Mouse (Mus musculus) MN1 (cell line): ENCODE measurements at regions not wholly inside any gene's neighbourhood (a gene's known extent, or its start where the extent isn't known, plus 50 kb on each side); places are given as distances from the start of the nearest gene placed in this dataset.

ENCODE experiments used
- DNase-seq: peaks from one replicate; pipeline ENCODE4 v3.0.0-alpha.2; 2016; ENCODE audit warnings: low spot score

DNA sequence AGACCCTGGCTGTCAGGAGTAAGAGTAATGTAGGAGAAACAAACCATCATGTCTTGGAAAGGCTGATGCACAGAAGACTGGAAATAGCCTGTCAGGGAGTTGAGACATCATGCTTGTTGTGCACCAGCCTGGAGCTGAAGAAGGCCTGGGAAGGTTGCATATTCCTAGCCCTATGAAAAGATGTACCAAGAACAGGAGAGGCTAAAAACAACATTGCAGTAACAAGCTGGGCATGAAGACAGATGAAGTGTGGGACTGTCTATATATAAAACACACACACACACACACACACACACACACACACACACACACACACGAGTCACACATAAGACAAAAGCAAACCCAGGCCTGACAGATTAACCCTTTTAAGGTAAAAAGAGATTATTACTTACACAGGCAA lies 185.1 kb upstream of the Tmem72 start:
- no peak for DNase-seq

DNA sequence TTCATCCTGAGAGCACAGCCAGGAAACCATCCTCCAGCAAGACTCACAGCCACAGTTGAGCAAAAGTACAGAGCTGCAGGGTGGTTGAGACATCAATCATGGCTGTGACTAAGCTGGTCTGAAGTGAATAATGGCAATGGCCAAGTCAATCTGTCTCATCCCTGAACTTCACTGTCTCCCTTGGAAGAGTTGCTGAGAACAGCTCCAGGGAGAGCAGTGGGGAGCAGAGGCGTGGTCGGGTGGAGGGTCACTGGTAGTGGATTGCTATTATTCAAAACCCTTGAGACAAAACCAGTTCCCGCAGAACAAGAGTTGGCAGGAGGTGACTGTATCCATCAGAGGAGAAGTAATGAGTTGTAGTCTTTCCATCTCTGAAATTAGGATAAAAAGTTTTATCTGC lies 185.7 kb upstream of the Tmem72 start:
- no peak for DNase-seq

DNA sequence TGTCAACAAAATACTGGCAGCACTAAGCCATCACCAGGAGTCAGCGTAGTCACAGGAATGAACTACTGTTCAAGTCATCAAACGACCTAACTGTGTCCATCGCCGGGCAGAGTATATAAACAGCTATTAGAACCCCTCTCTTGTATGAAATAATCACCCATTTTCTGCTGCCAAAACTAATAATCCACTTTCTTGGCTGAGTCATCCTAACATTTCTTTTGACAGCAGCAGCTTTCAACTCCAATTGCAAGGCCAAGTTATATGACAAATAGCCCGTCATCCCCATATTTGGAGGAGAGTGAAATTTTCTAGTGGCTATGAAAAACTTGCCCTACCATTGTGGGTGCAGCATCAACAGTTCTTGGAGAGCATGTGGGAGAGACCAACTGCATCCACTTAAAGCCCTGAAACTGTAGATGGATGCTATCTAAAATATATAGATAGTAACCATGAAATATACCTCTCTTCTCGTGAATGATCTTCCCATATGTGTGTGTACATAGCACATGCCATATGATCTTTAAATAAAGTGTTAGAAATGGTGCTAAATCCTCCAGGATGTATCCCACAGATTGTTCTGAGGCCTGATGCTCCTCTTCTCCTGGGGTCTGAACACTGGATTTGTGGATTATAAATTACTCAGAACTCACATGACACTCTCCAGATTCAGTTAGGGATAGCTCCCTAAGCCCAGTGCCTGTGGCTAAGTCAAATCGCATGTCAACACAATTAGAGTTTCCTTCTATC lies 189.9 kb upstream of the Tmem72 start:
- DNase-seq: no peak

DNA sequence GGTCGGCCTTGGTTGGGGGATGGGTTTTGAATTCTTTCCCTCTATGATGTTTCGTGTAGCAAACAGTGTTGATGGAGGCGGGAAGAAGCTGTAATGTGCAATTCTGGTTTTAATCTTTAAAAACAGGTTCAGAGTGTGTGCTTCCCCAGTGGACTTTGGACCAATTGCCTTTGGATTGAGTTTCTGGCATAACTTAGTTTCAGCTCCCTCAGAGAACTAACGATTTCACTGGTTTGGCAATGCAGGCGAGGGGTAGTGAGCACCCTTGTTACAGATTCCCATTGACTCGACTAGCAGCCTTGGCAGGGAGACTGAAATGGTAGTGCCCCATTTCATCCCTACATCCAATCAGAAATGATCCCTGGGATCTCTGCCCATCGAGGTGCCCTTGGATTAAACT lies 193.9 kb upstream of the Tmem72 start:
- DNase-seq: no peak

DNA sequence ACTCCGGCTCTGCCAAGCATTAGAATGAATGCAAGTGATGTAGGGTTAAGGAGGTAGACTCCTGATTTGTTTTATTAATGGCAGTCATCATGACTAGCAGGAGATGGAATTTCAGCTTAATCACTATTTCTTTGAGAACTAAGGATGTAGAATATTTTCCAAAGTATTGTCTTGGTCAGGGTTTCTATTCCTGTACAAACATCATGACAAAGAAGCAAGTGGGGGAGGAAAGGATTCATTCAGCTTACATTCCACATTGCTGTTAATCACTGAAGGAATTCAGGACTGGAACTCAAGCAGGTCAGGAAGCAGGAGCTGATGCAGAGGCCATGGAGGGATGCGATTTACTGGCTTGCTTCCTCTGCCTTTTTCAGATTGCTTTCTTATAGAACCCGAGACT lies 195.4 kb upstream of the Tmem72 start:
- DNase-seq: no peak

DNA sequence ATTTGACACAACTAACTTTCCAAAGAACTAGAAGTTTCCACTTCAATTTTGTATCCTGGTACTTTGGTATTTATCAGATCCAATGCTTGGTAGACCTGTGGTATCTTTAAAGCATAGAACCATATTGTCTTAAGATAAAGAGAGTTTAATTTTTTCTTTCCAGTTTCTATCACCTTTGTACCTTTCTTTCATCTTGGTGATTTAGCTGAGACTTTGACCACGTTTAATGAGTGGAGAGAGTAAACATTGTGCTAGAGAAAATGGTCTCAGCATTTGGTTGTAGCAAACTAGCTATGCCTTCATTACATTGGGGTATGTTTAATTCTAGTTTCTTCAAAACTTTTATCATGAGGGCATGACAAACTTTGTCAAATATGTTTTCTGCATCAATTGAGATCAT lies 197.4 kb upstream of the Tmem72 start:
- no peak for DNase-seq

DNA sequence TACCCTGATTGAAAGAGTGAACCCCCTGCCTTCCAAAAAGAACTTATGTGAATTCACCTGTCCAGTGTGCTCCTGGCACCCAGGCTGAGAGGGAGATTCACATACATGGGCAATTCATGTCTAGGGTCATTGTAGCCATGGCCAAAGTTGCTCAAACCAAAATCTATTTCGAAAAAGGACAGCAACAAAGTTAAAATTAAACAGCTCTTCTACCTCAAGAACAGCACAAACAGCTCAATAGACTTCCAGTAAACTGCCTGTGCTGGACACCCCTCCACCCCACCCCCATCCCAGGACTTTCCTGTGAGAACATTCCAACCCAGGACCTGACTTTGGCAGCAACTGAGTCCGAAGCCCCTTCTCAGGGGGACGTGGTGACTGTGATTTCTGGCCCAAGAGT lies 218.3 kb upstream of the Tmem72 start:
- no peak for DNase-seq

DNA sequence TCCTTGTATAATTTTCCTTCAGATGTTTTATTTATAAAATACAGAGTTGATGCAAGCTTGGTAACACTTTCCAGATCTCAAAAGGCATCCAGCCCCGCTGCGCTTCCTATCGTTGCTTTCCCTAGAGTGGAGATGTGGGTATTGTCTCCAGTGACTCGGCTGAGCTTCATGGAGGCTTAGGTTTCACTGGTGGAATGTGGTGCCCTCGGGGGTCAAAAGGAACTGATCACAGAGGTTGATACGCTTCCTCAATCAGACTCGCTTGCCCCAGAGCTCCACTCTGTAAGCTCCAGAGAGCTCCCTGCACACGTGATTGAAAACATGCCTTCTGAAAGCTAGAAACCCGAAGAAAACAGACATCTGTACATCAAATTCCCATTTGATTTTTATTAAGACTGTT lies 224.9 kb upstream of the Tmem72 start:
- DNase-seq: no peak

DNA sequence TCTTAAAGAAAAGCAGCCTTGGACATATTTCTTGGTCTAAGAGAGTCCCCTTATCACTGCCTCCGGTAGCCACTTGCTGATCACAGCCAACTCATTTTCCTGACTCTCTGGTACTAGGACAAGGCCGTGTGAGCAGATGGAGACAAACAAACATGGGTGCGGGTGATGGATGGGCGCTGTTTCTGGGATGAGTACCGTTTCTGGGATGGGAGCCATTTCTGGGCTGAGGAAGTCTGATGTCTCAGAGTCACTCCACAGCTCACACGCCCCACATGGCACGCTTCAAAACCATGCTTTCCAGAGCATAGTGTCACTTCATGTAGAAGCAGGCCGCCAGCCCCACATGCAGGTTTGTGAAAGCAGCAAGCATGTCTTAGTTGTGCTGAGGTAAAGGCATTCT lies 225.6 kb upstream of the Cxcl12 start:
- DNase-seq: no peak

DNA sequence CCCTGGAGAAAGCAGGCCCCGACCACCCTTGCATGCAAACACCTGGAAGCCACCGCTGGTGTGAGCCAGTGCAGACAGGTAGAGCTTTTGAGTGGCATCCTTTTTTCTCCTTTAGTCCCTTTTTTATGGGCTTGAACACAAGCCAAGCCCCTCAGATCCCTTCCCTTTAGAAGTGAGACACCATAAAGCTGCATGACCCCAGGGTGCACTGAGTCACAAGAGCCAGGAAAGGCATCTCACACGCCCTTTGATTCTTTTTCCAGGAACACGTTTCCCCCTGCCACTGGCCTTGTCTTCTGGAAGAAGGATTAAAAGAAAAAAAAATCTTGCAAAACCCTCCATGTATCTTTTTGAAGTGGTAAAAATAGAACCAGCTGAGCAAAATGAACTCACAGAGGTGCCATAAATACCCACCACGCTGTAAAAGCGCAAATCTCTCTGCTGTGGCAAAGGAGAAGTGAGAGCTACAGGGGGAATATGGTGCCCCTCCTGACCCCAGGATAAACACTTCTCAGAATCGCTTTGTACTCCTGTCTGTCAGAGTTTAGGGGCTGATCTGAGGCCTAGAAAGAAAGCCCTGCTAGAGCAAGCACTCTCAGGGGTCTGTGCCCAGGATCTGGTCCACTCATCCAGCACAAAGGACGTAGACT lies 222.1 kb upstream of the Cxcl12 start:
- no peak for DNase-seq

DNA sequence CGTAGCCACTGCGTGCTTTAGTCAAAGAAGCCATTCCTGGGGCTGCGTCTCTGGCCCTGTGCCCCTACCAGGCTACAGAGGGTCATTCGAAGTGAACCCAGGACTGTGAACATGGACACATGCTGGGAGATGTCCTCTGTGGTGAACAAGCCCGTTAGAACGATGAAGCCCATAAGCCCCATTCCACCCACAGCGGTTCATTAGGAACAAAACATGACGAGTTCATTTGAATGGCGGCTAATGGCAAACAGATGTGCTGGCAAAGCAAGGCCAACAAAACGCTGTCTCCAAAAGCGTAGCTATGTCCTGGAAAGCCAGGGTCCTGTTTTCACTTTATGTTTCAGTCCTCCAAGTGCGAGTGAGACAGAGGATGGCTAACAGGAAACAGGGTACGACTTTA lies 208.7 kb upstream of the Cxcl12 start:
- DNase-seq: no peak

DNA sequence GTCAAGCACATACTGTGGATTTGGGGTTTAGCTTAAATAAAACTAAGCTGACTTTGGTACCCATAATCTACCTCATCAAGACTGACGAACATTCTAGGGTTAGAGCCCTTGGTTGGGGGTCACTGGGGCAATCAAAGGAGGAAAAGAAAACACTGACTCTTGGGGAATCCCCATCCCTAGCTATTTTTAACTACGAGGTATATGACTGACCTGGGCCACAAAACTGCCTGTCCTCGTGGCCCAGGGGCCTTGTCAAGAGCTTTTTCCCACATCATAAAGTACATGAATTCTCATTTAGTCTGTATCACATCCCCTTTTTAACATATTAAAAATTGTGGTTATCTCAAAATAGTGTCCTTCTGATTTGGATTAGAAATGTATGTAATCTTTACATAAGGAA lies 207.7 kb upstream of the Cxcl12 start:
- DNase-seq: no peak

DNA sequence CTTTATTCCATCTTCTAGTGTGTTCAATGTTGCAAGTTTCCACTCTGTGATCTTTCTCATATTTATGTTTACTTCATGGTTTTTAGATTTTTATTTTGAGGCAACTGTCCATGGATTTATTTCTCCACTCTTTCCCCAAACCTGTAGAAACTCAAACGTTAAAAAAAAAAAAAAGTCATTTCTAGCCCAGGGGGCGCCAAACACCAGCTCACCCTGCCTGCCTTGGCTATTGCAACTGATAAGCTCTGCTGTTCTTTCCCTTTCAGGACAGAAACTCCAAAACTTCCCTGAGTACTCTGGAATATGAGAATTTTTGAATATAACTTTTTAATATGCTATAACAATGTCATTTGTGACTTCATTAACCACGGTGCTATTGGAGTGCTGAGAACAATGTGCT lies 201.9 kb upstream of the Cxcl12 start:
- DNase-seq: no peak

DNA sequence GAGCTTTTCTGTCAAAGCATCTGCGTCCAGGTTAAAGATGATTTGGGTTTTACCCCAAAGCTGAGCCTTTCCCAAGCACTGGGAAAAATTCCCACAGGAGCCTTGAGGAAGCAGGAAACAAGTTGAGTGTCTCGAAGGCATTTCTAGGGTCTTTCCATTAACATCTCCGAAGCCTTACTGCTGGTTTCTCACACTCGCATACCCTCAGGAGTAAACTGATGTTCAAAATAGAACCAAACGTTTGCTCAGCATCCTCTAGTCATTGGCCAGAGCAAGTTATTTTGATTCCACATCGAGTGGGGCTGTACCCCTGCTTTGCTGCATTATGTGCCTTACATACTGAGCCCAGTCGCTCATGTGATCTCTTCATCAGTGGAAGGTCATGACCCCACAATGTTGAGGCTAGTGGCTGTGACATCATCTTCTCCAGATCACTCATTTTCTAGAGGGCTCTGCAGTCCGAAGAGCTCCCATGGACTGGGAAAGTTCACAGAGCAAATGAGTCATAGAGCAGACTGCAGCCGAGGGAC lies 198.9 kb upstream of the Cxcl12 start:
- DNase-seq: peak; percentile 11

DNA sequence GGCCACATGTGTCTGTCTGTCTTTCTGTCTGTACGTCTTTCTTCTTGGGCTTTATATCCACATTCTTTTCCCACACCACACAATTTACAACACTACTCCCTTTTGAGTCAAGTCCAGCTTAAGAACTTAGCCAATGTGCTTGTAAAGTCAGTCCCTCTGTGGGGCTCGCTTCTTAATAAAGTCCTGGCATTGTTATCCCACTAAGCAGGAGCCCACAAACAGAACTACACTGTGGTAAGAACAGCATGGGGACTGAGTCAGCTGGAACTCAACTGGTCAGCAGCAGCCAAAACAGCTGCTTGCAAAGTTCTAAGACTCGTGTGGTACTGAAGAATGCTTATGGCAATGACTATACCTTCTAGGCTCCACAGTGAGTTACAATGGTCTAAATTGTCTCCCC lies 193.5 kb upstream of the Cxcl12 start:
- no peak for DNase-seq

DNA sequence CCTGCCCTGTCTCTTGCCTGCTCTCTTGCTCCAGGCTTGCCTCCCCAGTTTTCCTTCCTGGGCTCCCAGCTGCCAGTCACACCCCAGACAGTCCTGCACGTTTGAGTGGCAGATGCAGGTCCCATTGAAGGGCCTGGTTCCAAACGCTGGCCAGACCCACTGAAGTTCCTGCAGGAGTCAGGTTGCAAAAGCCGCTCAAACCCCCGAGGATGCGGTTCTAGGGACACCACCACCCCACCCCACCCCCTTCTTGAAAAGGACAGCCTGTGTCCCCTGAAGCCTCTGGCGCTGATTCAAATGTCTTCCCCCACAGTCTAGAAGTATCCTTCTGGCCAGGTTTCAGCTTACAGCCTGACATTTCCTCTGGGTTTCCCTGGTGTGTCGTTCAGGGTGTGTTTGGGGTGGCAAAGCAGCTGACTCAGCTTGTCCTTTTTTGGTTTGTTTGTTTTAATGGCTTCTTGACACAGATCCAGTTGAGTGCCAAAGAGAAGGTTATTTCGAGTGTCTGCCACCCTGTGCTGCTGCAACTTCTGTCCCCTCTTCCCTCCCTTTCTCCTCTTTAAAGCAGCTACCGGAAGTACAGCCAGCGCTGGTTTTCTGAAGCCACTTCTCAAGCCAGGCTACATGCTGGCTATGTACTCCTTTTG lies 187.9 kb upstream of the Cxcl12 start:
- DNase-seq: peak; percentile 18

DNA sequence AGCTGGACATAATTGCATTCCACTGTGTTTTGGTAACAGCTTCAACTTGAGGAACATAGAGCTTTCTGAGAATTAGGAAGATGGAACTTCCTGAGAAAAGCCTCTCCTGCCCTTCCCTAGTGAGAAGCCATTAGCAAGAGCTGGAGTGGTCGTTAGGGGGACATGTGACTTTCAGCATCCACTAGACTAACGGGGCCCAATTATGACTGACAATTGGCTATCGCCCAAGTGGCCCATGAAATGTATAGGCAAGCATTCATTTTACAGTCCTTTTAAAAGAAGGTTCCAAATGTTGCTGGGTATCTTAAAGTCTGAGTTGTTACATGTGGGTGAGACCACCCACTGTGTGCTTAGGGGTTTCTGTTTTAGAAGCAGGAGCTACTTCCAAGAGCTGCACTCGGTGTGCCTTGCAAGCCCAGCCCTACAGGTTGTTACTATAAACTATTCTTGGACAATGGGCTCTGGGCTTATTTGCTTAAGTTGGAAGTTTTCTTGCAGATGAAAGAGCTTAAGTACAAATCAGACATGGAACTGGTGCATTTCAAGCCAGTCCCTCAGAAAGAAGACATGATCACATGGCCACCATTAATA lies 183.1 kb upstream of the Cxcl12 start:
- no peak for DNase-seq

DNA sequence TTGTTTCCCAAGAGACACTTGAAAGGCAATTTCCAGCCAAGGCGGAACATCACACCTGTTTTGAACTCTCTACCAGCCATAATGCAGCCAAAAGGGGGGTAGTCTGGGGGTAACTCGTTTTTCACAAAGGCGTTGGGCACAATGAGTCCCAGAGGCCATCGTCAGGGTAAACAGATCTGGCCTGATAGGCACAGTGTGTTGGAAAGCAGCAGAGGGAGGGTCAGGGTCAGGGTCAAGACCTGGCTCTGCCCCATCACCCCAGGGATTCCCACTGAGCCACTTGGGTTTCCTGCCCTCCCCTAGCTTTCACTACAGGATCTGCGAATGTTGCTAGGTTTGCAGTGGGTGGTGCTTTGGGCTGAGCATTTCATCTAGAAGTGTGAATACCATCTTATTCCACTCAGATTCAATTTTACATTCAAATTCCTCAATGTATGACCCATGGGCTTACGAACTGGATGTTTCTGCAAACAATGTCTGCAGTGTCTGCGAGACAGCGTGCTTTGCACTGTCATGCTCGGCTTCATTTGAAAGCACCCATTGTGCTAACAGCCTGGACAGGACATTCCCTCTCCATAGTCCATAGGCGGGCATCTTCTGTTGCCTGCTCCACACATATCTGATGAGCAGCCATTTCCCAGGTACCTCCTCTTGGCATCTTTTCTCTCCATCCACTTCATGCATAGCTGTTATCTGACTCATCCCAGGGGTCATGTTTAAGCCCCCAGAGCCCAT lies 181.9 kb upstream of the Cxcl12 start:
- DNase-seq: no peak

DNA sequence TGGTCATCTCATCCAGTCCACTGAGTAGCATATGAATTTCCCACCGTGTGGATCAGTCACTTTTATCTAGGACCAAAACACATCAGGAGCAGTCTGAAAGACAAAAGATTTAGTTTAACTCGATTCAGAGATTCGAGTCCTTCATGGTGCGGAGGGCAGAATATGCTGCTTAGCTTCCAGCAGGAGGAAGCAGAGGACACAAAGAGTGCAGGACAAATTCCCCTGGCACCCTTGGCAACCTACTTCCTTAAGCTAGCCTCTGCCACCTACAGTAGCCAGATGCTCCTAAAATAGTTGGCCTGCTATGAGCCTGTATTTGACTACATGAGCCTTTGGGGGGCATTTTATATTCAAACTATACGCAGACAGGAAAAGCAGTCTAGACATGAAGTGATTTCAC lies 181.1 kb upstream of the Cxcl12 start:
- no peak for DNase-seq

DNA sequence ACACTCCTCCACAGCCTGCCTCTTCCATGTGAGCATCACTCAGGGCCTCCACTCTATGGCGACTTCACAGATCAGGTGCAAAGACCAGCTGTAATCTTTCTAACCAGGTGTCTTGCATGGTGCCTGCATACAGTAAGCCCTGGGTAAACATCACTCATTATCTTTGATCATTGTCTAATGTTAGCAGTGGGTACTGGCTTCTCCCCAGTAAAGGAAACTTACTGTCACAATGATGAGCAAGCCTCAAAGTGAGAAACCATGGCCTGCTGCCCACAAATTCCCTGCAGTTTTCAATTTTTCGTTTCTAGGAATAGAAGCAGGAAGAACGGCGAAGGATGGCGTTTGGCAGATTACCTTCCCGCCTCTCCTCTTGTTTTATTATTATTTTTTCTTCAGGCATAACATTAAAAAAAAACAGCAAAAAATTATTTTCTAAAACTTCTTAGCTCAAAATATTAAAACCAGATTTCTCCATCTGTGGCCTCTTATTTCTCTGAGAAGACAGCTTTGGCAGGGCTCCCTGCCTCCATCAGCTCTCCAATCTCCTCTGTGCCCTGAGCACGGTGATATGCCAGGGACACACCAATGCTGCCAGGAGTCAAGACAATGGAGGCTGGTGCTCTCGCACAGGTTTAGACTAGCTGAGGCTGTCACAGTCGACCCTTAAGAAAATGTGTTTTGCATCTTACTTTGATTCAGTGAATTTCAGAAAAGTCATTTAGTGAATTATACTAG lies 169.2 kb upstream of the Cxcl12 start:
- DNase-seq: no peak

DNA sequence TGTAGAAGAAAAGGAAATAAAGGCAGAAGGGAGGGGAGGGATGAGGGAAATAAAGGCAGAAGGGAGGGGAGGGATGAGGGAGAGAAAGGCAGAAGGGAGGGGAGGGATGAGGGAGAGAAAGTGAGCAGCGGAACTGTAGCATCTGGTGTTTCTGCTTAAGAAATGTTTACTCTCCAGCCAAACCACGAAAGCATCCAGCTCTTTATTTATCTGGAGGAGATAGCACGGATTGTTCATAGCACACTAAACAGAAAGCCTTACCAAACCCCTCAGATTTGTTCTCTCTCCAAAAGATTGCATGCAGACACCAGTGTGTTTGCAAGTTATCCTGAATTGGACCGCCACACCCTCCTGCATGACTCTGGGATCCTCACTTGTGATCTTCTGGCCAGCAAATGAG lies 168.4 kb upstream of the Cxcl12 start:
- no peak for DNase-seq
